Mouse (Mus musculus) heart, embryonic 10.5 days (tissue): ENCODE results near the gene Qsox2. TPM values are rescaled to one million over a fixed set of nuclear protein-coding genes. Genes with fewer than 3 reads are reported as not detected.

Experiments used
- DNase-seq: peaks from one replicate; pipeline ENCODE4 v3.0.0-alpha.2; 2017; ENCODE audit warnings: low spot score
- H3K27ac ChIP-seq: fragments of 300-500 bp; sonication (generic); 2 replicates; pipeline ENCODE4 v1.5.1; 2016; ENCODE audit warnings: mild to moderate bottlenecking
- H3K27me3 ChIP-seq: fragments of 300-500 bp; sonication (generic); 2 replicates; pipeline ENCODE4 v1.6.1; 2016; ENCODE audit warnings: mild to moderate bottlenecking; ENCODE audit not compliant: poor library complexity, insufficient read depth, severe bottlenecking
- H3K36me3 ChIP-seq: fragments of 300-500 bp; sonication (generic); 2 replicates; pipeline ENCODE4 v1.6.1; 2016; ENCODE audit warnings: mild to moderate bottlenecking, moderate library complexity
- H3K4me1 ChIP-seq: fragments of 300-500 bp; sonication (generic); 2 replicates; pipeline ENCODE4 v1.6.1; 2016; ENCODE audit warnings: mild to moderate bottlenecking
- H3K4me3 ChIP-seq: fragments of 300-500 bp; sonication (generic); 2 replicates; pipeline ENCODE4 v1.5.1; 2016; ENCODE audit warnings: mild to moderate bottlenecking, moderate library complexity
- H3K9me3 ChIP-seq: fragments of 300-500 bp; sonication (generic); 2 replicates; pipeline ENCODE4 v1.6.1; 2016; ENCODE audit warnings: mild to moderate bottlenecking, moderate library complexity
- whole genome bisulfite sequencing: fragments of 180-500 bp; shearing (Covaris S2); methylation state at CpG from one replicate; pipeline ENCODE4 v1.1.7; 2016; 5-methylcytosine and 5-hydroxymethylcytosine counted together
- polyA plus RNA-seq: library from polyadenylated mRNA; unstranded; fragments of >200 nt; fragmentation: Nextera tagmentation; extraction: Ambion mirVana; gene quantifications from 2 replicates; pipeline ENCODE4 v1.2.1, GENCODE M21; 2016

Qsox2 gene
- polyA plus RNA-seq, 1 experiment from 2014 or later = 18.8 TPM

DNA sequence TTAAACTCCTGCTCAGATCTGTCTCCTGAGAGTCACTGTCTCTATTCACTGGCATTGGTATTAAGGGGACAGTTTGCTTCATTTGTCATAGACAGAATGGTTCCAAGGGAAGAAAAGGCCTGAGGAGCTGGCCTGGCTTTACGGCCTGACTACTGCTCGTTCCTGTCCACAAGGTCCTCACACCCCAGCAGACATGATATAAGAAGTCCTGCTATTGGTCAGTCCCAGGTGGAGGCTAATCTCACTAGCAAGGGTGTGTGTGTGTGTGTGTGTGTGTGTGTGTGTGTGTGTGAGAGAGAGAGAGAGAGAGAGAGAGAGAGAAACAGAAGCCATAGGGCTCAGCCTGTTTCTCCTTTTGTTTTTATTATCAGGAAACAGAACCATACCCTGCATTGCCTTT is 60.1 kb downstream of the Qsox2 start:
- DNase-seq = no peak
- no peaks in the 10 kb centered on the region for H3K36me3 ChIP-seq
- peaks cover 30% of the 10 kb centered on the region for H3K4me1 ChIP-seq
- peak overlapping the region; percentile 44; the same call in 1 of the 2 replicates for H3K27ac ChIP-seq
- 16% methylated on average over 2 of the region's 2 CpGs for WGBS
- no peak overlapping the region for H3K4me3 ChIP-seq
- H3K27me3 ChIP-seq = peaks cover 17% of the 10 kb centered on the region
- no peaks in the 10 kb centered on the region for H3K9me3 ChIP-seq

DNA sequence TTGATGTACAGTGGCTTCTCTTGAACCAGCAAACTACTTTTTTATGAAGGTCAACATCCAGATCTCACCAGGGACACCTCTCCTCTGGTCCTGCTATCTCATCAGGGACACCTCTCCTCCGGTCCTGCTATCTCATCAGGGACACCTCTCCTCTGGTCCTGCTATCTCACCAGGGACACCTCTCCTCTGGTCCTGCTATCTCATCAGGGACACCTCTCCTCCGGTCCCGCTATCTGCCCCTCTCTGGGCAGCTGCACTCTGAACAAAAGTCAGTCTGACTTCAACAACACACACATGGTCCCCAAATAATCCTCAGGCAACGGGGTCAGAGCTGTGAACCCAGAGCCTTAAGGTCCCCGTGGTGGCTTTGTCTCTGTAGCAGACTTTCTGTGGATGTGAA is 60.6 kb downstream of the Qsox2 start:
- no peaks in the 10 kb centered on the region for H3K36me3 ChIP-seq
- no peak for DNase-seq
- peaks cover 21% of the 10 kb centered on the region for H3K27me3 ChIP-seq
- peak overlapping the region; percentile 44; the same call in 1 of the 2 replicates for H3K27ac ChIP-seq
- no peak overlapping the region for H3K4me3 ChIP-seq
- WGBS = 12% methylated on average over 5 of the region's 5 CpGs
- H3K9me3 ChIP-seq = no peaks in the 10 kb centered on the region
- H3K4me1 ChIP-seq = peaks cover 30% of the 10 kb centered on the region

DNA sequence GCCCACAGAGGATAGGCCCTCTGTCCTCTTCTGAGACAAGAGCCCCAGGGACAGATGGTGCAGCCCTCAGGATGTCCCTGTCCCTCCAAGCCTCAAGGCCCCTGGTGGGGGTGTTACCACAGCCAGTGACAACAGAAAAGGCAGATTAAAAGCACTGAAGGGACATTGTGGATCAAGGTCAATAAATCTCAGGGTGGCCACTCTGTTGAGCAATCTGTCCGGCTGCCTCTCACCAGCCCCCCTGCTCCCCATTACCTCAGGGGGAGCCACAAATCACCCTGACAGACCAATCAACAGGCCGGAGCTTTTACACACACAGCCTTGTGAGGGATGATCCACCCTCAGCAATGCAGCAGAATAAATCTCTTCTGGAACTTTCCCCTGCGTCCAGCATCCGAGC is 62.1 kb downstream of the Qsox2 start:
- 32% methylated on average over 4 of the region's 4 CpGs for WGBS
- Histone ChIP-seq H3K36me3 (no peaks in the 10 kb centered on the region), H3K9me3 (no peaks in the 10 kb centered on the region), H3K27me3 (peaks cover 36% of the 10 kb centered on the region), H3K4me3 (no peak overlapping the region), H3K27ac (peak overlapping the region; percentile 31), H3K4me1 (peaks cover 36% of the 10 kb centered on the region)
- DNase-seq = no peak

DNA sequence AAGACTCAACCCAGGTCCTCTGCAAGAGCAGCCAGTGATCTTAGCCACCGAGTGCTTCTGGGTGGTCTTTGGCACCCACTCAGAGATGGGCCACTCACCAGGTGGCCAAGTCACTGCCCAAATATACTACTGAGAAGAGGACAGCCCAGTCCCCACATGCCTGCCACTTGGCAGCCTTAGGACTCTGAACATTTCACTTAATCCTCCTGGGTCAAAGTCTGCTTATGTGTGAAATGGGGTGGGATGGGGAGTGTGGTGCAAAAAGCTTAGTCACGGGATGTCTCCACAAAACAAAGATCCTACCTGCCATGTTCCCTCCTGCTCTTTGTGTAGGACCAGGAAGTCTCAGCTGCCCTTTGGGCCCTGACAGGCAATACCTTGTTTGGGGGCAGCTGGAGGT is 65.2 kb downstream of the Qsox2 start:
- WGBS = 80% methylated on average over 2 of the region's 2 CpGs

DNA sequence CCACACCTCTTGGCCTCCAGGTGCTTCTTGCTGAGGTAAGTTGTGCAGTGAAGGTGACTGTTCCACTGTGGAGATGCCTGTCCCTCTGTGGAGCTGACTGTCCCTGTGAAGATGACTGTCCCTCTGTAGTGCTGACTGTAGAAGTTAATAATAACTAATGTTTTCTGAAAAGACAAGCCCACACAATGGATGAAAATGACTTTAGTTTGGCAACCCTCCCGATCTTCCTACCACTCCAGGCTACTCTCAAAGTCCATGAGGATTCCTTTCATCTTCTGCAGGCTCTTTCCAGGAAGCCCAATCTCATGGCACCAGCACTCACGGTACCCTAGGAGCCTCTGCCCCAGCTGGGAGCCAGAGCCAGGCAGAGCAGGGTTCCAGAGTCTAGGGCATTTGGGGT is 66.9 kb downstream of the Qsox2 start:
- Histone ChIP-seq H3K4me3 (no peak overlapping the region), H3K27me3 (peaks cover 53% of the 10 kb centered on the region), H3K36me3 (no peaks in the 10 kb centered on the region), H3K9me3 (no peaks in the 10 kb centered on the region), H3K4me1 (peaks cover 32% of the 10 kb centered on the region), H3K27ac (no peak overlapping the region)
- 61% methylated on average over 2 of the region's 2 CpGs for WGBS
- DNase-seq = no peak

More for the DNA sequence above, 65.2 kb downstream of the Qsox2 start:
- peaks cover 50% of the 10 kb centered on the region for H3K4me1 ChIP-seq
- H3K4me3 ChIP-seq = no peak overlapping the region
- H3K27me3 ChIP-seq = peaks cover 58% of the 10 kb centered on the region
- no peak overlapping the region for H3K27ac ChIP-seq
- no peak for DNase-seq
- no peaks in the 10 kb centered on the region for H3K36me3 ChIP-seq
- no peaks in the 10 kb centered on the region for H3K9me3 ChIP-seq

DNA sequence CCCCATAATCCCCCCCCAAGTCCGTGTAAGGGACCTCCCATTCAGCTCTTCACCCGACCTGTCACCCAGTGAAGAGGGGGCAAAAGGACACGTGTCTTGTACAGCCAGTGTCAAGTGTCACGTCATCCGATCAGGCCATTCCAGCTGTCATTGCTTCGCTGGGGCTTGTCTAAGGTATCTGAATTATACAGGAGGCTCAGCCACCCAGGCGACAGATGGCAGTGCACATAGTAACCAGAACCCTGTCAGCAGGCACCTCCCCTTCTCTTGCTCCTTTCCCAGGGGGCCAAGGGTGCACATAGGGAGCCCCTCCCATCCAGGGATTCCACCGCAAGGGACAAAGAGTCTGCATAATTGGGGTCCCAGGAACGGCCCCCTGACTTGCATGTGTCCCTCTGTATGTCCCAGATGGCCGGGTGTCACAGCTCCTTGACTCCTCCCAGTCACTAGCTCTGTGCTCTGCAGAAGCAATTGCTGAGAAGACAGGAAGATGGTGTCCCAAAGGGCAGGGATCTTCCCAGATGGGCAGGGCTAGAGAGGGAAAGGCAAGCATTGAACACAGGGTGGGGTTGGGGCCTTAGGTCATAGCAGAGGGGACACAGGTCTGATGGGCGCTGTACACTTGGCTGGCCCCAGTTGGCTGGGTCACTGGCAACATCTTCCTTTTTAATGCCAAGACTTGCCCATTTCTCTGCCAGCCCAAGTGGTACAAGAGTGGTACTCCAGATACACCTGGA is 68.3 kb downstream of the Qsox2 start:
- Histone ChIP-seq H3K4me3 (0 out of 2 replicates have a peak overlapping the region, but pooled peaks have one; percentile 6), H3K36me3 (no peaks in the 10 kb centered on the region), H3K27ac (peak overlapping the region; percentile 17; the same call in 1 of the 2 replicates), H3K27me3 (peaks cover 53% of the 10 kb centered on the region), H3K9me3 (no peaks in the 10 kb centered on the region), H3K4me1 (peaks cover 26% of the 10 kb centered on the region)
- DNase-seq = no peak
- WGBS = 30% methylated on average over 11 of the region's 11 CpGs

DNA sequence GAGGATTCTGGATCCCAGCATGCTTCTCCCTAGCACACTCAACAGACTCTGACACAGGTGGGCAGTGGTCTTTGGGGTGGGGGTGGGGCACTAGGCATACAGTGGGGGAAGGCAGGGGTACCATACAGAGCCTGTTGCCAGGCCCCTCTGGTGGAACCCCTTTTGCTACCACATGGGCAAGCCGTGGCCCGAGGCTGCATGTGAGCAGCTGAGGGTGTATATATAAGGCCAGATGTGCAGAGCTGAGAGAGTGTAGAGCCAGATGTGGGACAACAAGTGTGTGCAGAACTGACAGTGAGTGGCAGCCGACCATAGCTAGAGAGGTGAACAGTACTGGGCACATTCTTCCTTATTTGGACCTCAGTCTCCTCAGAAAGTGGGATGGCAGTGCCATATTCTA is 70.4 kb downstream of the Qsox2 start:
- Histone ChIP-seq H3K4me1 (peaks cover 26% of the 10 kb centered on the region), H3K27me3 (peaks cover 48% of the 10 kb centered on the region), H3K9me3 (no peaks in the 10 kb centered on the region), H3K27ac (no peak overlapping the region), H3K36me3 (no peaks in the 10 kb centered on the region), H3K4me3 (no peak overlapping the region)
- WGBS = 89% methylated on average over 3 of the region's 3 CpGs
- DNase-seq = no peak

Other genes starting within 250 kb of the Qsox2 start
- 116 and 127 TPM in 2 replicates for gene Ubac1, start 215.8 kb downstream of the Qsox2 start, polyA plus RNA-seq
- gene Nacc2, start 114.3 kb downstream of the Qsox2 start, polyA plus RNA-seq = 5.1 and 5.4 TPM in 2 replicates
- gene Lhx3, start 29.2 kb downstream of the Qsox2 start, polyA plus RNA-seq = 0.09 and 0.48 TPM in 2 replicates
- 0.02 TPM in 1 of 2 replicates, not detected in the other for gene Ccdc187, start 57.0 kb upstream of the Qsox2 start, polyA plus RNA-seq
- gene Gpsm1, start 78.0 kb upstream of the Qsox2 start, polyA plus RNA-seq = 43.7 and 53.9 TPM in 2 replicates
- 32.7 and 34.7 TPM in 2 replicates for gene Dnlz, start 114.6 kb upstream of the Qsox2 start, polyA plus RNA-seq
- 0.31 and 0.62 TPM in 2 replicates for gene Card9, start 123.4 kb upstream of the Qsox2 start, polyA plus RNA-seq
- 27.1 and 31.7 TPM in 2 replicates for gene Snapc4, start 143.1 kb upstream of the Qsox2 start, polyA plus RNA-seq
- 94.7 and 113 TPM in 2 replicates for gene Entr1, start 151.8 kb upstream of the Qsox2 start, polyA plus RNA-seq
- 153 and 171 TPM in 2 replicates for gene Pmpca, start 151.8 kb upstream of the Qsox2 start, polyA plus RNA-seq
- 20.5 and 22.7 TPM in 2 replicates for gene Inpp5e, start 171.7 kb upstream of the Qsox2 start, polyA plus RNA-seq
- gene Sec16a, start 207.7 kb upstream of the Qsox2 start, polyA plus RNA-seq = 24.7 and 26.4 TPM in 2 replicates